Comparison of ENCODE assay signal across 12 mouse cellular contexts in the genomic region with DNA sequence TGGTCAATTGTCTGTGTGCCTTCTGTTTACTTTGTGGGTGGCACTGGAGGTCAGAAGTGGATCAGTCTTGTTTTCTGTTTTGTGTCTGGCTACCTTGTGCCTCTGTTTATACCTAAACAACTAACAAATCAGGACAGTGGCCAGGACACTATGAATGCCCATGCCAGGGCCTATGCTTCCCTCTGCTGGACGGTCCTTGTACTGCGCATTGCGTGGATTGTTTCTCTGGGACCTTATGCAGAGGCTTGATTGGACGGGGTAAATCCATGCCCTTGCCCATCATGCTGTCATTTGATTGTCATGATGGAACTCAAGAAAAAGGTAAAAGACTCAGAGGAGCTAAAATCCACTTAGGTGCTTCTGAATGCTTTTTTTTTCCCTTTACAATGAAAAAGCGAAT. TPM values are rescaled to one million over a fixed set of nuclear protein-coding genes. Genes with fewer than 3 reads are reported as not detected.
DNase-seq lines count a peak whose midpoint lies in the region; TF ChIP-seq lines count a peak whose summit lies in the region.
"Not testable (repeated sequence)": the region's sequence is repeated elsewhere in the genome, so short reads cannot be mapped to it uniquely, and the experiment has no call there.
"Had no signal": no experiment of that assay in that cellular context is flagged by ENCODE, and none has a peak within 500 bp of the region (broad histone marks: within the 10 kb centered on the region; RNA-seq: fewer than 3 reads in every experiment).

No protein-coding gene starts in this region.

- 39% methylated on average over 4 of the region's 5 CpGs for WGBS in lung, adult 2 months

- TF ChIP-seq CTCF in layer of hippocampus, adult 2 months (conservative IDR thresholded peaks at IDR 0.05) = peak; percentile 53
- peak; percentile 18; the same call in 1 of the 2 replicates for TF ChIP-seq CTCF in lung, adult 2 months (IDR thresholded peaks at IDR 0.05; ENCODE audit: insufficient read depth, low read length)

- DNase-seq in B cell, adult 2 months = peak; percentile 75 to 77
- DNase-seq in adrenal gland, postnatal 14 days = peak; percentile 29
- DNase-seq in heart, adult 18-20 months = peak; percentile 29 to 68
- peak; percentile 69 for DNase-seq in kidney, adult 18-20 months
- peak in 1 of 2 experiments; percentile 18 for DNase-seq in layer of hippocampus, adult 2 months (ENCODE audit: low spot score in 2 of 2)
- DNase-seq in lung, adult 2 months = peak; percentile 9
- DNase-seq in spleen, adult 18-20 months = peak; percentile 30 to 70
- DNase-seq in urinary bladder, adult 18-20 months (ENCODE audit: low spot score in 2 of 2) = peak; percentile 13 to 72

- not testable (repeated sequence) for H3K27ac ChIP-seq in layer of hippocampus, adult 2 months

- not testable (repeated sequence) for H3K4me3 ChIP-seq in layer of hippocampus, adult 2 months; lung, adult 2 months (replicated peaks; ENCODE audit: extremely low read depth, low read depth, low read length)

- H3K4me1 ChIP-seq in lung, adult 2 months (ENCODE audit: control insufficient read depth, insufficient read depth, low read length) = not testable (repeated sequence)

- not testable (repeated sequence) for TF ChIP-seq POLR2A in lung, adult 2 months (IDR thresholded peaks at IDR 0.05; ENCODE audit: borderline replicate concordance, extremely low read depth, low read depth, low read length)

RNA-seq across cellular contexts. Expression of gene C130026I21Rik, which starts 16.7 kb away (rescaled TPM):
- 0.67 and 2.7 TPM in 2 replicates for total RNA-seq in adrenal gland, postnatal 14 days (2021)
- 1 to 10 TPM in 1 of 2 experiments, under 1 TPM in 1; 0.97 to 2.7 TPM for total RNA-seq in heart, adult 18-20 months (2021)
- not detected for total RNA-seq in layer of hippocampus, adult 2 months (2021)
- polyA plus RNA-seq in lung, adult 2 months (2012; rRNA removed) = 1.2 and 2.2 TPM in 2 replicates
- polyA plus RNA-seq: embryonic facial prominence, embryonic 12.5 days; forebrain, embryonic 10.5 days; hindbrain, embryonic 10.5 days; midbrain, embryonic 12.5 days had no signal
